18 mouse cellular contexts compared by ENCODE assay signal in the genomic region with DNA sequence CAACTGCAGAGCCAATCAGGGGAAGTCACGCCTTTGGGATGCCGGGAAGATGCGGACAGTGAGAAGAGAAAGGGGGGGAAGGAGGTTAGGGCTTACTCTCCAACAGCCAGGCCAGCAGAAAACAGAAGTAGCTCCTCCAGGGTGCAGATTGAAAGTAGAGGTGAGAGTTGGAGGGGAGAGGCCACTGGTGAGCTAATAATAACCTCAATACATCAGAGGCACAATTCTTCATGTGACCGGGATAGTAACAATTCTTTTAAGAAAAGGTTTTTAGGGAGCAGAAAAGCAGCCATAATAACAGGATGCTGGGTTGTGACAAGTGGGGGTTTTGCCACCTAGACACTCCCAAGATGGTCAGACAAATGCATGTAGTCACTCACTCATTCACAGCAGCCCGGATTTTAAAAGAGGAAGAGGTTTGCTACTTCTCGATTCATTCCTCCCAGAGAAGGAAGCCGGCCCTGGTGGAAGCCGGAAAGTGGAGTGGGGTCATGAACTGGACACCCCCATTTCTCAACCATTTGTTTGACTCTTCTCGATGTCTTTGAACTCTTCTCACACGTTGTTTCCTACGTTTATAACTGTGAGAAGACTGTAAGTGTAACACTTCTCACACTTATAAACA.
DNase-seq lines count a peak whose midpoint lies in the region; ATAC-seq and TF ChIP-seq lines count a peak whose summit lies in the region.
"Had no signal": no experiment of that assay in that cellular context is flagged by ENCODE, and none has a peak within 500 bp of the region (broad histone marks: within the 10 kb centered on the region; RNA-seq: fewer than 3 reads in every experiment).

No protein-coding gene starts in this region.

- H3K27ac ChIP-seq in liver, adult 2 months (replicated peaks; ENCODE audit: insufficient read depth, low read depth, low read length), result no peak overlapping the region
- H3K27ac ChIP-seq in liver, embryonic 12.5 days, result no peak overlapping the region
- H3K27ac ChIP-seq in bone marrow, adult 2 months (ENCODE audit: control insufficient read depth, insufficient read depth, low read depth, low read length, poor library complexity), result 0 out of 2 replicates have a peak overlapping the region, but pooled peaks have one; percentile 19
- H3K27ac ChIP-seq: heart, embryonic 15.5 days; hindbrain, embryonic 14.5 days; intestine, embryonic 15.5 days; liver, embryonic 15.5 days; neural tube, embryonic 15.5 days had no signal

- H3K9me3 ChIP-seq in liver, embryonic 12.5 days (replicated peaks), result no peaks in the 10 kb centered on the region
- H3K9me3 ChIP-seq: heart, embryonic 15.5 days; intestine, embryonic 15.5 days; liver, embryonic 15.5 days; neural tube, embryonic 15.5 days had no signal

- no peak for ATAC-seq in liver, embryonic 12.5 days
- ATAC-seq in monocyte, adult 5-6 weeks (replicated peaks; ENCODE audit: insufficient number of reproducible peaks, low FRiP score, low TSS enrichment, poor library complexity, severe bottlenecking), result peak; percentile 90
- ATAC-seq: forebrain, embryonic 14.5 days; intestine, embryonic 15.5 days had no signal

- no peak overlapping the region for H3K9ac ChIP-seq in liver, adult 2 months (ENCODE audit: low read depth, low read length)
- no peak overlapping the region for H3K9ac ChIP-seq in liver, embryonic 12.5 days
- H3K9ac ChIP-seq: heart, embryonic 15.5 days; hindbrain, embryonic 14.5 days; intestine, embryonic 15.5 days; liver, embryonic 15.5 days; neural tube, embryonic 15.5 days had no signal

- 70% methylated on average over 11 of the region's 11 CpGs for WGBS in liver, adult 2 months
- WGBS in liver, embryonic 12.5 days (ENCODE audit: insufficient replicate concordance), result 21% methylated on average over 11 of the region's 11 CpGs
- 2% methylated on average over 11 of the region's 11 CpGs for WGBS in bone marrow, adult 2 months

- no peaks in the 10 kb centered on the region for H3K27me3 ChIP-seq in liver, adult 2 months (ENCODE audit: control insufficient read depth, insufficient read depth, low read length)
- no peaks in the 10 kb centered on the region; the same call in 1 of the 2 replicates for H3K27me3 ChIP-seq in liver, embryonic 12.5 days (replicated peaks)
- H3K27me3 ChIP-seq: heart, embryonic 15.5 days; intestine, embryonic 15.5 days; liver, embryonic 15.5 days; neural tube, embryonic 15.5 days had no signal

- no peak for TF ChIP-seq POLR2A in liver, adult 2 months (IDR thresholded peaks at IDR 0.05; ENCODE audit: extremely low read depth, insufficient read depth, low read length)
- TF ChIP-seq POLR2A in bone marrow, adult 2 months (IDR thresholded peaks at IDR 0.05; ENCODE audit: borderline replicate concordance, control insufficient read depth, low read depth, low read length), result no peak

- no peaks in the 10 kb centered on the region for H3K79me2 ChIP-seq in liver, adult 2 months (ENCODE audit: control insufficient read depth, insufficient read depth, low read length)

- TF ChIP-seq CTCF in liver, adult 2 months (IDR thresholded peaks at IDR 0.05; ENCODE audit: low read depth, low read length), result no peak
- TF ChIP-seq CTCF in bone marrow, adult 2 months (IDR thresholded peaks at IDR 0.05; ENCODE audit: control insufficient read depth, insufficient read depth, low read length), result no peak

- no peak overlapping the region for H3K4me3 ChIP-seq in liver, adult 2 months (ENCODE audit: insufficient read depth, low read depth, low read length)
- no peak overlapping the region for H3K4me3 ChIP-seq in liver, embryonic 12.5 days
- H3K4me3 ChIP-seq in bone marrow, adult 2 months (replicated peaks; ENCODE audit: control insufficient read depth, low read depth, low read length), result no peak overlapping the region
- H3K4me3 ChIP-seq: erythroblast, embryonic 14.5 days; heart, embryonic 15.5 days; intestine, embryonic 15.5 days; liver, embryonic 15.5 days; neural tube, embryonic 15.5 days had no signal

- no peaks in the 10 kb centered on the region for H3K4me1 ChIP-seq in liver, adult 2 months (ENCODE audit: control insufficient read depth, insufficient read depth, low read length)
- H3K4me1 ChIP-seq in liver, embryonic 12.5 days, result no peaks in the 10 kb centered on the region
- peaks cover 2% of the 10 kb centered on the region for H3K4me1 ChIP-seq in bone marrow, adult 2 months (ENCODE audit: control insufficient read depth, insufficient read depth, low read length)
- H3K4me1 ChIP-seq: intestine, embryonic 15.5 days; liver, embryonic 15.5 days; neural tube, embryonic 15.5 days had no signal

- DNase-seq in liver, adult 2 months (ENCODE audit: extremely low read depth, low read depth, low spot score), result peak; percentile 28
- DNase-seq in A20 (ENCODE audit: low read depth, low spot score), result peak; percentile 60
- no peak for DNase-seq in thymus, postnatal 4 days
- no peak for DNase-seq in frontal cortex, postnatal 14 days (ENCODE audit: low spot score in 2 of 2)
- DNase-seq: adrenal gland, adult 2 months; cerebellum, adult 11-12 months; right cerebral cortex, postnatal 4 days; thymus, adult 2 months had no signal

- H3K36me3 ChIP-seq in liver, adult 2 months (ENCODE audit: control insufficient read depth, insufficient read depth, low read length), result no peaks in the 10 kb centered on the region
- no peaks in the 10 kb centered on the region for H3K36me3 ChIP-seq in liver, embryonic 12.5 days
- H3K36me3 ChIP-seq: heart, embryonic 15.5 days; intestine, embryonic 15.5 days; liver, embryonic 15.5 days; neural tube, embryonic 15.5 days had no signal

- H3K4me2 ChIP-seq in liver, embryonic 12.5 days, result no peak overlapping the region
- H3K4me2 ChIP-seq: heart, embryonic 15.5 days; hindbrain, embryonic 14.5 days; intestine, embryonic 15.5 days; liver, embryonic 15.5 days; neural tube, embryonic 15.5 days had no signal

Comparison
In these comparisons a context has a peak if more than half of its experiments do, and no peak if none do; other contexts are left out.
1. DNase-seq: peak in liver, adult 2 months (single experiment) and A20 (single experiment); none in thymus, postnatal 4 days (single experiment) and frontal cortex, postnatal 14 days (0 of 2).